Mouse (Mus musculus) adrenal gland, postnatal 4 days (tissue): ENCODE results near the gene Kbtbd8. TPM values are rescaled to one million over a fixed set of nuclear protein-coding genes. Genes with fewer than 3 reads are reported as not detected.

ENCODE experiments used
- DNase-seq, 2 experiments: peaks; one replicate each; pipeline ENCODE4 v3.0.0; 2021 to 2022; ENCODE audit warnings: low spot score in 2 of 2, mixed read lengths in 2 of 2
- long read RNA-seq, 2 experiments: library from polyadenylated mRNA; stranded (forward); transcript quantifications; one replicate each; pipeline ENCODE4 v2.0.0; 2021
- total RNA-seq, 2 experiments: library from RNA; stranded (reverse); gene quantifications; 2 replicates each; pipeline ENCODE4 v1.2.3; 2021

Gene Kbtbd8
- 1 to 10 TPM; 1.2 to 1.3 TPM for total RNA-seq
- long read RNA-seq, experiment 1, result 0 reads
- long read RNA-seq, experiment 2, full-length matches to known transcripts, result 1 of 1 reads
- long read RNA-seq, experiment 2, partial matches to known transcripts, result 0 of 1 reads
- long read RNA-seq, experiment 2, other reads (novel, unspliced or antisense), result 0 of 1 reads

DNA sequence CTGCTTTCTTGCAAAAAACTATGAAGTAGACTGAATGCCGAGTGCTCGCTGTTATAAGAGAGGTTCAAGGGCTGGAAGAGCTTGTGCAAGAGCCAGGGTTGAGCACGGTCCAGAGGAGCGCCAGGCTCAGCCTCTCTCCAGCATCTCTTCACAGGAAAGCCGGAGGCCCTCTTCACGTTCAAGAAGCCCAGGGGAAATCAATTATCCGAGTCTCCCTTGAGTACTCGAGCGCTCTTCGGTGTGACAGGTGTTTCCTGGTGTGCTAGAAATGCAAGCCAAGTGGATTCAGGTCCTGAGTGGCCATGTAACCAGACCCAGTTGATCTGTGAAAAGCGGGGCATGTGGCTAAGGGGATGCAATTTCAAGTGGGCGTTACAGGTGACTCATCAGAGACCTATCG is at the start of gene Kbtbd8:
Gene Kbtbd8 (plus strand): TSS at position 295 of the 400 bp plus-strand sequence.
- no peak for DNase-seq

DNA sequence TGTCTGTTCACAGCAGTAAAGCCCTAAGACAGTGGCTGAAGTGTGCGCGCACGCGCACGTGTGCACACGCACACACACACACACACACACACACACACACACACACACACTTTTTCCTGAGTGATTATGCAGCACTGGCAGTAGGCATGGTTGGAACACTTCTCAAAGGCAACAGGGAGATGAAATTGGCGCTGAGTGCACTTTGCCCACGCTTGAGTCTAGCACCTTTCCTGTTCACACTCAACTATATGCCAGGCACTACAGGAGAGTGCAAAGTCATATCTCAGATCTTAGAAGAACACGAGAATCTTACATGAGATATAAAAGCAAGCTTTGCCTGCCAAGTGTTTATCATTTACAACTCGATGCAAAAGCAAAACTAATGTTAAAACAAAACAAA is 47.3 kb upstream of the Kbtbd8 start:
- DNase-seq, result no peak

DNA sequence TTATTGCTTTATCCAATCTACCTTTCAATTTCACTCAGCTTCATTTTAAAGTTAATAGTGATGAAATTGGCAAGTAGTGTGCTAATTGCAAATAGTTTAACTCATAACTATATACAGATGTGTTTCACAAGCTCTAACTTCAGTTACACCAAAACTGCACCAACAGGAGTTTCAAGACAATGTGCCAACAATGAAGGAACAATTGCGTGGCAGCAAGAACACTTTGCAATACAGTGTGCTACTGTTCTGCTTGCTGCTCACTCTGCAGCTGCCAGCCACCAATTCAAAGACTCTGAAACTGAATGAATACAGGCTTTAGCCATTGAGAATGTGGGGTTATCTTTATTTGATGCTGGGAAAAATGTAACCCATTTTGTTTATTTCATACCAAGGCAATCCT is 31.8 kb upstream of the Kbtbd8 start:
- no peak for DNase-seq

DNA sequence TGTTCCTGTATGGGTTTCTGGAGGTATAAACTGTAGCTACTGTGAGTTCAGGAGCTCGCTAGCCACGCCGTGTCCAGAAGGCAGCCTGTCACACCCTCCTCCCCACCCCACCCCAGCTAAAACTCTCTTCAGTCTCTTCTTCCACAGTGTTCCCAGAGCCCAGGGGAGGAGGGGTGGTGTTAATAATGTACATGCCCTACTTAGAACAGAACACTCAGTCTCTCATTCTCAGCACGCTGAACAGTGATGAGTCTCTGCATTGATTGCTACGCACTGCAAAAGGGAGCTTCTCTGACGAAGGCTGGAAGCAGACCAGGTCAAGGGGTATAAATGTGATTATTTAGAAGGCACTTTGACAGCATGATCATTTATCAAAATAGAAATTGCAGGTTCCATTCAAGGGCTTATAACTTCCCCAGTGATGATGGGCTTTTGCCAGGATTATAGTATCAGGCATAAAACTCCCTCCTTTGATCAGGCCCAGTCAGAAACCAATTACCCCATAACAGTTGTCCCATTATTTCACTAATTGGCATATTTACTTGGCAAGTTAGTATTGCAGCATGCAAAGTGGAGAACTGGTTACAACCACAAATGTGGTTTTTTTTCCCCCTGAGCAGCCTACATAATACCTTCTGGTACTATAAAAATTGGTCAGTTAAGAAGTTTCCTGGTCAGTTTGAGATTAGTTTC is 29.7 kb upstream of the Kbtbd8 start:
- DNase-seq, result no peak

DNA sequence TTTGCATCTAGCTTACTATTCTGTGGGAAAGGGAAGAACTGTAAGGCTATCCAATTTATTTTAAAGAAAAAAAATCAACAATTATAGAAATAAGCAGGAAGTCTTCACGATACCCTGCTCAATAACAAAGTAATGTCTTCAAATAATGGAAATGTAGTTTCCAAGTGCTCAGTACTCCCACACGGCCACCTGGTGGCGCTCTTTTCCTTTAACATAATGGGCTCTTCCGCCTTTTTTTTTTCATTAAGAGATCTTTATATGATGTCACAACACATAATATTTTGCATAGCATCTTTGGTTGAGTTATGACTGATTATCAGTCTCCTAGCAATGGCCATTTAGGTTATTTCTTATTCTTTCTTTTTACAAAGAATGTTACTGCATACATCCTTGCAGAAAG is 29.0 kb upstream of the Kbtbd8 start:
- DNase-seq, result no peak

DNA sequence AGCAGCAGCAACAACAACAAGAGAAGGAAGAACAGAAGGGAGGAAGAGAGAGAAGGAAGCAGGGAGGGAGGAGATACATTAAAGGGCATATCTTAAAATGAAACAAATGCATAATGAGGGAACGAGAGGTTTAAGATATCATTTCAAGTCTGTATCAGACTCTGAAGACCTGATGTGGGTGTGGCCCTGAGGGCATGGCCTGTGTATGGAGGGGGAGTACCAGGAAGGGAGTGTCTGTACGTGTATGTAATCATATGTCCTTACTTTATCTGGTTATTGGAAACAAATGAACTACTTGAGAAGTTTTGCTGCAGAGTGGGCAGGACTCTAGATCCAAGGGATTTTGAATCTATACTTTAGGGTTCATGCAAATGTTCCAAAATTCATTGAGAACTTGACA is 22.3 kb upstream of the Kbtbd8 start:
- DNase-seq, result no peak

DNA sequence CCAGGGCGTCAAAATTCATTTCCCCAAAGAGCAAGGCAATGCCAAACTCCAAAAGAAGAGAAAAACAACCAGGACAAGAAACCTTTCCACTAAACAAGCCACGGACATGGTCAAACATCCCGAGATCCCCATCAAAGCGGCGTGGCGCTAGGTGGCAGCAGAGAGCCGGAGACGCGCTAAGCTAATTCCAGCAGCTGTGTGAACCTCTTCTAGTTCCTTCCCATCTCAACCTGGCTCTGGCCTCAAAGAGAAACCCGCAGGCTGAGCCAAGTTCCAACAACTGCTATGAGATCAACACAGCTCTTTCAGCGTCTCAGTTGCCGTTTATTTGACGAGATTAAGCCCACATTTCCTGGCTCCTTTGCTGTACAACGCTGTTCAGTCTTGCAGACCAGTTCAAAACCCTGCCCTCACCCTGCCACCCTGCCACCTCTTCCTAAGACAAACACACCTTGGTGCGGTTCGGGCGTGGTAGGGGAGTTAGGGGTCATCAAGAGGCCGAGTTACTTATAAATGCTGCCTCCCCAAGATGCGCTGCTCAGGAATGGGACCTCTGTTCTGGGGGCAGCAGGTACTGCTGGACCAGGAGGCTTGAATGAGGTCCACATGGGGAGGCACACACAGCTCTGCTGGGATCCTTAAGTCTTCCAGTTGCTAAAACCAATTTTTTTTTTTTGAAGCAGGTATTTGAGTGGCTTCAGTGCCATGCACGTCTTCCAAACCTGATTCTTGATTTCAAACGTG is 18.5 kb upstream of the Kbtbd8 start:
- DNase-seq, result peak; percentile 54 to 58

DNA sequence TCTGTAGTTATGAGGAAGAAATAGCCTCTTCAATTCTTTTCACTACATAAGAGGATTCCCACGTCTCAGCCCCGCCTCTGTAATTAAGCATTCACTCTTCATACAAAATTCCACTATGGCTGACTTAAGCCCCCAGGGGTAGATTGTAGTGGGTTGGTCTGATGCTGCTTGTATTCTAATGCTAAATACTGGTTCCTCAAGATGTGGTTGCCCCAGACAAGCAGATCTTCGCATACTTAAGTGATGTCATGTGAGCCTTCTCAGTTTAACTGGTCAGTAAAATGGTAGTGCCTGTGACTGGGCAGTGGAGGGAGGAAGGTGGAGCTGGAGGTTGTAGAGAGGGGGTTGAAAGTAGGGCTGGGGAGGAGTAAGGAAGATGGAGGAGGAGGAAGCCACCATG is 13.3 kb upstream of the Kbtbd8 start:
- no peak for DNase-seq

DNA sequence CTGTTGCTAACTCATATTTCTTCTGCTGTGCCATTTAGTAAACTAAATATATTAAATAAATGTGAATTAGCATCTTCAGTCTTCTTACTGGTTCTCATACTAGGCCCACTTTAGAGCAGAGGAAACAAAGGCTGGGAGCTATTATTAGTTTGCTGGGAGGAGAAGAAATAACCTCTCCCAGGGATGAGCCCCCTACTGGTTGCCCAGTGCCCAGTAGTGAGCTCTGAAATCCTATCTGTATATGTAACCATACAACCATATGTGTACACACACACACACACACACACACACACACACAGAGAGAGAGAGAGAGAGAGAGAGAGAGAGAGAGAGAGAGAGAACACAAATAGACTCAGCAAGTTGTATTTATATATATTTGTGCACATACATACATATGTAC is 8.6 kb upstream of the Kbtbd8 start:
- no peak for DNase-seq

DNA sequence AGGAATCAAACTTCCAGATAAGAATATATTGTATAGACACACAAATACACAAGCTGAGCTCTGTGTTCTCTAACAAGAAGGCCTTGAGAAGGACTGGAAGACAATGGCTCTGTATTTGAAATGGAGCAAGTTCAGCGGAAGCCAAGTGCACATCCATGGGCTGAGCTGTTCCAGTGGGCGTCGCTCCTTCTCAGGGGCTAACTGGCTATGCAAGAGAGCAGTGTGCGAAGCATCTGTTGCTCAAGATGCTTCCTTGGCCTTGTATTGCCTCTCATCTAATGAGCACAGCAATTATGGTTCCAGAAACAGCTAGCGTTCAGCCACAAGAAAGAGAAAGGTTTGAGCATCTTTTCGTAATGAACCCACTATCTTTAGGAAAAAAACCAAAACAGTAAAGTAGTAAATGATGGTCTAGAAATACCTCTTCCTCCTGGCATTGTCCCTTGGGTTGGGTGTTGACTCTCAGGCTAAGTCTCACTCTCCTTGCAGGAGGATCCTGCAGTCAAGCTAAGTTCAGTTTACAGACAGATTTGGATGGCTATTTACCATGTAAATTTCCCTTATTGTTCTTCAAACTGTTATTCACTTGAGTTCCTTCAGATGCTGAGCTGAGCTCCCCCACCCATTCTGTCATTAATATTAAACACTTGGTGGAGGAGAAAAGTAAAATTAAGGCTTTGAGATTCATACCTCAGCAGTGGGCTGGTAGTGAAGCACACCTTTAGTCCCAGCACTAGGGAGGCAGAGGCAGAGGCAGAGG is 7.2 kb upstream of the Kbtbd8 start:
- DNase-seq, result no peak

DNA sequence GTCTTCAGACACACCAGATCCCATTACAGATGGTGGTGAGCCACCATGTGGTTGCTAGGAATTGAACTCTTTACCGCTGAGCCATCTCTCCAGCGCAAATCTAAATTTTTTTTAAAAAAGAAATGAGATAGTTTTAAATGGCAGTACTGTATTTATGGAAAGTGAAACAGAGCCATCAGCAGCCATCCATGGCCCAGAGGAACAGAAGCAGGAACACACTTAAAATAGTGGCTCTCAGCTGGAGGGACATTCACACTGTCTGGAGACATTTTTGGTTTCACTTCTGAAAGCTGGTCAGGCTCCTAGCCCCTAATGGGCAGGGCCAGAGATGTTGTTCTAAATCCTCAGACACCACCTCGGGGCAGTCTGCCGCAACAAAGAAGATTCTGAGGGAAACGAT is 5.0 kb upstream of the Kbtbd8 start:
- no peak for DNase-seq

DNA sequence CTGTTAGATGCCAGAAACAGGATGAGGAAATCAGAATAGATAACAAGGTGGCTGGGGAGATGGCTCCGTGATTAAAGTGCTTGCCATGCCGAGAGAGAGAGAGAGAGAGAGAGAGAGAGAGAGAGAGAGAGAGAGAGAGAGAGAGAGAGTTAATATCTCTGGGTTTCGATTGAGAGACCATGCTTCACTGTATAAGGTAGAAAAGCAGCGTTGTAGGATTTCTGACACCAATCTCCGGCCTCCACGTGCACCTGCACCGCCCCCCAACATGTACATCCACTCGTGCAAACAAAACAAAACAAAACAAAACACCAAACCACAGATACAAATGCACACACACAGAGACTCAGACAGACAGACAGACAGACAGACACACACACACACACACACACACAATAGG is 527 bp upstream of the Kbtbd8 start:
- DNase-seq, result no peak

DNA sequence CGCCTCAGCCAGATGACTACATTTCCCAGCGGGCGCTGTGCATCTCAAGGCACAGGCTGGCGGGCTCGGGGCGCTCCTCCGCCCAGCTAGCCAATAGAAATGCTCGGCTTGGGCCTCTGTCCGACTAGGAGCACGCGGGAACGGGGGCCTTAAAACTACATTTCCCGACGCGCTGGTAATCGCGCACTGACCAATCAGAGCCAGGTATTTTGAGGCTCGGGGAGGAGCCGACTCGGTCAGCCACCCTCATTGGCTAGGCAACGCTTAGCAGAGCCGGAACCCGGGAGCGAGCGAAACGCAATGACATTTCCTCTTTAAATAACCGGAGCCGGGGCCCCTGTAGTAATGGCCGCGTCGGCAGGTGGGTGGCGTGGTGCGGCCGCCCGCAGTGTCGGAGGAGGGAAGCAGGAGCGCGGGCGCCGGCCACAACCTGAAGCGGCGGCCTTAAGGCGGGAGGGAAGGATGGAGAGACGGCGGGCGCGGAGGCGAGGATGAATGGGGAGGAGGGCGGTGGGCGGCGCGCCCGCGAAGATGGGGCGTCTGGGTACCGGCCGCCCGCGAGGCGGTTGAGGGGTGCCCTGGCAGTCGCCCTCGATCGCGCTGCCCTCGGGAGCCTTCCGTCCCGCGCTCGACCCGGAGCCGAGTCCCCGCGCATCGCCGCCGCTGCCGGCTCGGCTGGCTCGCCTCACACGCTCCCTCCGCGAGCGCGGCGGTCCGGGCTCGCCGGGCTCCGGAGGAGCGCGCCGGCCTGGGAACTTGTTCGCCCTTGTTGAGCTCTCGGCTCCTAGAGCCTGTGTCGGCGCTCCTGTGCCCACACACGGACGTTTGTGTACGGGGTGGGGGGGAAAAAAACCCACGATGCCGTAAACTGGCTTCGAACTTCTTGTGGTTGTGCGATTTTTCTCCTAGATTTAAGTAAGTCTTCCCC is 838 bp downstream of the Kbtbd8 start:
- peak; percentile 61 to 81 for DNase-seq

DNA sequence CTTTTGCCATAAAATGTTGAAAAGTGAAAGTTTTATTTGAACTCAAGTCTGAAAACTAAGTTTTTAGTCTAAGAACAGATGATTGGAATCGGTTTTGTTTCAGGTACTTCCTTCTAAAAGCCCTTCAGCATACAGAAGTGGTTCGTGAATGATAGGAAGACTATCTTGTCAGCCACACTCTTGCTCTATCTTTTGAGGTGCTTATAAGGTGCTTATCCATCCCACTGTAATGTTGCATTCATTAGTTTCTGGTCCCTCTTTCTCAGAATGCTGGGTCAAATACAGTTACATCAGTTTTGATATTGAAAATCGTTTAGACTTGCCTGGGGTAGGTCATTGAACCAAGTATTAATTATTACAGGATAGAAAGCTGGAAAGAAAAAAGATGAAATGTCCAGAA is 2.3 kb downstream of the Kbtbd8 start:
- DNase-seq, result no peak

DNA sequence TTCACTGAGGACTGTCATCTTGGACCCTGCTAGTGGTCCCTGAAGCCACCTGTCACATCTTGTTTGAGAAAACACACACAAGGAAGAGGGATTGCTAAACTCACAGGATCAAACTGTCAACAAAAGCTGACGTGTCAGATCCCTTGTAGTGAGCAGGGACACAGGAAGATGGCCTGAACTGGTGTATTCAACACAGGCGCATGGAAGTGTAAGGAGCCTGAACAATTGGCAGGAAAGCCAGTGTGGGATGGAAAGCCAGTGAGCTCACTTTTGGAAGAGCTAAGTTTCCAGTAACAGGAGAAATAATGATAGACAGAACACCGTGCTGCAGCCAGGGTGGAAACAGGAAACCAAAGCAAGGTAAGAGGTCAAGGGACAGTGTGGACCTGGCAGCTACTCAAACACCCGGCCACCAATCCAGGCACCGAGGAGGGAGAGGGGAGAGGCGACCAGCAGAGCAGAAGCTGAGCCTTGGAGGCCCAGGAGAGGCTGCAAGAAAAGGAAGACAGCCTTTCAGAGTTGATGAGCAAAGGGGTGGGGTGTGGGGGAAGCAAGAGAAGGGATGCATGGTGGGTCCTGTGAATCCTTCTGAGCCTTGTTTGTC is 33.0 kb downstream of the Kbtbd8 start:
- no peak for DNase-seq

DNA sequence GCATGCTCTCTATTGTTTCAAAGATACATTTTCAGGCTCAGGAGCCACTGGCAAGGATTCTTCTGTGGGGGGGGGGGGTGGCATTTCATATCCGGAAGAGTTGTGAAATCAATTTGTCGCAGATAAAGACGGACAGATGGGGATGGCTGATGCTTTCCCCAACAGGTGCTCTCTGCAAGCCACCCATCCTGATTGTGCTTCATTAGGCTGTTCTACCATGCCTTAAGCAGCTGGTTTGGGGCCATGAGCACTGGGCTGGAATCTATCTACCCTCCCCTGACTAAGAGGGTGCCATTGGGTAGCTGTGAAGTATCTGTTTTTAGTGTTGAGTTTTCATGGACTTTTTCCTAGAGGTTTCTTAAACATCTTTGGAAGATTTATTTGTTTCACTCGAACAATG is 33.8 kb downstream of the Kbtbd8 start:
- DNase-seq, result no peak

DNA sequence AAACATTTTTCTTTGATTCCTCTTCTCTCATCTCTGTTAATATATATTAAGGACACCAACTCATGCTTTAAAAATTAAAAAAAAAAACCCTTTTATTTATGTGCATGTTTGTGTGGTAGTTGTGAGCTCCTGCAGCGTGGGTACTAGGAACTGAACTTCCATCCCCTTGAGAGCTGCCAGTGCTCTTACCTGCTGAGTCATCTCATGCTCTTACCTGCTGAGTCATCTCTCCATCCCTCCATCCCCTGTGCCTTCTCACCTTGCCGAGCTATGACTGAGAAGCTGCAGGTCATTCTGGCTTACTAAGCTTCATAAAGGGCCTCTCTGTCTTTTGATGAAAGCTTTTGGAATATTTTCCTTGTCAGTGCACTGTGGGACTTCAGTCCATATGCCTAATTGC is 34.5 kb downstream of the Kbtbd8 start:
- no peak for DNase-seq

DNA sequence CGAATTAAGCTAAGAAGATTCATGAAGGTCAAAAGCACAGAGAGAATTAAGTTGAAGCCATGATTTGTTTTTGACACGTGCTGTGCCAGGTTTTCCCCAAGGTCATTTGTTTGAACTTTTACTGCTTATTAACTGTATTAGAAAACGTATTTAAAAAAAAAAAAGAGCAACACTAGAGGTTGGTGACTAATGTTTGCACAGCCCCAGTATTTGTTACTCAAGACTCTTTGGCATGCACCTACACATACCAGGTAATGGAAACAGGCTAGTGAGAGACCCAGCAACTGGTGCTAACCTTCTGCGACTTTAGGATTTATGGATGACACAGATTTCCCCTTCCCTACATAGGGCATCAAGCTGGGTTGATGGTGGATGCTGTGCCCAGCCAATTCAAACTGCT is 46.9 kb downstream of the Kbtbd8 start:
- no peak for DNase-seq

DNA sequence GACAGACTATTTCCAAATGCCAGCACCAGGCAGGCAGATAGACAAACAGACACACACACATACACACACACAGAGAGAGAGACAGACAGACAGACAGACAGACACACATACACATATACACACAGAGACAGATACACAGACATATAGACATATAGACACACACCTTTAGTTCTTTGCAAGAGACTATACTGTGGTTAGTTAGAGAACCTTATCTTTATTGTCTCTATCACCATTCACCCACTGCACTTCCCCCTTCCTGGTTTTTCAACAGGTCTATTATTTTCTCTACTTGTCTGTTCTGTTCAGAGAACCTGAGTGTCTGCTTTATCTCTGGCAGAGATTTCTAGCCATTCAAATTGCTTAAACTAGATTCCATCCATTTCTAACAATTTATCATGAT is 48.6 kb downstream of the Kbtbd8 start:
- no peak for DNase-seq

DNA sequence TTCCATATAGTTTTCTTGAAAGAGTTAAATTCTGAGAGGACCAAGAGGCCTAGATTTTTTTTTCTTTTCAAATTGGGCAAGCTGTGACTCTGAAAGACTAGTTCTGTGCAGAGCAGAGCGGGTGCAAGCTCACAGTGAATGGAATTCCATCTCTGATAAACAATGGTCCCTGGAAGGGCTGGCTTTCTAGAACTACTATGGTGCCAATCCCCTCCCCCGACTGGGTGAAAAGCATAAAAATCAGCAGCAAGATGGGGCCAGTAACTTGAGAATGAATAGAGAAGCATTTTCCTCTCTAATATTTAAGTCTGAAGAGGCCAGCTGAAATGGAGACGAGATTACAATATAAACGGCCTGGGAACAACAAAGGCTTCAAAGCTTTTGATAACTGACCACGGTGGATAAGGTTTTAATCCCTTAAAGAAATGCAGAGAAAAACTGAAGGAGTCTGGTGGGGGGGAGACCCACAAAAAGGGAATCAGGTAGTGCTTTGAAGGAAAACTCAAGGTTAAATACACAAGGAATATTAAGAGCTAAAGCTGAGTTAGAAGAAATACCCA is 50.7 kb downstream of the Kbtbd8 start:
- DNase-seq, result no peak
